Mouse (Mus musculus) embryonic facial prominence, embryonic 13.5 days (tissue): Measurements from ENCODE around the gene Tspyl4. TPM values are rescaled to one million over a fixed set of nuclear protein-coding genes. Genes with fewer than 3 reads are reported as not detected.

Source experiments
- ATAC-seq: fragments of 200-750 bp; cut with Nextera tagmentation; 2 replicates; pipeline ENCODE4 v1.8.0; 2017; ENCODE audit warnings: low read depth; ENCODE audit not compliant: insufficient number of reproducible peaks, insufficient read depth, low FRiP score, low TSS enrichment
- H3K27ac ChIP-seq: fragments of 300-500 bp; sonication (generic); 2 replicates; pipeline ENCODE4 v1.5.1; 2015; ENCODE audit warnings: moderate library complexity, mild to moderate bottlenecking, inconsistent platforms
- H3K27me3 ChIP-seq: fragments of 300-500 bp; sonication (generic); 2 replicates; pipeline ENCODE4 v1.6.1; 2015; ENCODE audit warnings: mild to moderate bottlenecking, inconsistent platforms
- H3K36me3 ChIP-seq: fragments of 300-500 bp; sonication (generic); 2 replicates; pipeline ENCODE4 v1.6.1; 2015; ENCODE audit warnings: mild to moderate bottlenecking, inconsistent platforms
- H3K4me1 ChIP-seq: fragments of 300-500 bp; sonication (generic); 2 replicates; pipeline ENCODE4 v1.6.1; 2015; ENCODE audit warnings: inconsistent platforms
- H3K4me2 ChIP-seq: fragments of 300-500 bp; sonication (generic); 2 replicates; pipeline ENCODE4 v1.6.1; 2015; ENCODE audit warnings: moderate library complexity, mild to moderate bottlenecking, inconsistent platforms
- H3K4me3 ChIP-seq: fragments of 300-500 bp; sonication (generic); 2 replicates; pipeline ENCODE4 v1.5.1; 2015; ENCODE audit warnings: mild to moderate bottlenecking, inconsistent platforms
- H3K9ac ChIP-seq: fragments of 300-500 bp; sonication (generic); 2 replicates; pipeline ENCODE4 v1.6.1; 2015; ENCODE audit warnings: mild to moderate bottlenecking, inconsistent platforms
- H3K9me3 ChIP-seq: fragments of 300-500 bp; sonication (generic); 2 replicates; pipeline ENCODE4 v1.6.1; 2016; ENCODE audit warnings: inconsistent platforms
- WGBS: fragments of 180-500 bp; shearing (Covaris S2); methylation state at CpG from one replicate; pipeline ENCODE4 v1.1.7; 2015; ENCODE audit warnings: mixed read lengths; 5-methylcytosine and 5-hydroxymethylcytosine counted together
- polyA plus RNA-seq: library from polyadenylated mRNA; unstranded; fragments of >200 nt; fragmentation: Nextera tagmentation; extraction: Ambion mirVana; gene quantifications from 2 replicates; pipeline ENCODE4 v1.2.1, GENCODE M21; 2015

Gene Tspyl4
- polyA plus RNA-seq, 1 experiment from 2014 or later, result 26.8 TPM

DNA sequence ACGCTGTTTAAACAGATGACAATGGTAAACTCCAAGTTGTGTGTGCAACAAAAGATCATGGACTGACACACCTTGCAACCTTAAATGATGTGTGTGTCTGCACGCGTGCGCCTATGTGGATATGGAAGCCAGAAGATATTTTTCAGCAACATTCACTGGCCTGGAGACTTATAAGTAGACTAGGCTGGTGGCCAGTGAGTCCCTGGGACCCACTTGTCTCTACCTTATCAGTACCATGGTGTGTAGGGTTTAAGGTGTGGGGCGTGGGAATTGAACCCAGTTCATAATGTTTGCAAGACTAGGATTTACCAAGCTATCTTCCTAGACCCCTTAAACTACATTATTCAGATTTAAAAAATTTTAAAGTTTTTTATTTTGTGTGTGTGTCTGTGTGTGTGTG lies 29.9 kb downstream of the Tspyl4 start:
- H3K4me3 ChIP-seq, result no peak overlapping the region
- H3K4me2 ChIP-seq, result no peak overlapping the region
- WGBS, result 58% methylated on average over 5 of the region's 5 CpGs
- H3K27ac ChIP-seq, result no peak overlapping the region
- H3K9me3 ChIP-seq, result no peaks in the 10 kb centered on the region
- ATAC-seq, result no peak
- no peaks in the 10 kb centered on the region for H3K4me1 ChIP-seq
- H3K27me3 ChIP-seq, result no peaks in the 10 kb centered on the region
- no peaks in the 10 kb centered on the region for H3K36me3 ChIP-seq
- H3K9ac ChIP-seq, result no peak overlapping the region

- H3K27ac ChIP-seq, result no peak overlapping the region
- H3K9me3 ChIP-seq, result no peaks in the 10 kb centered on the region
- no peak overlapping the region; the same call in 1 of the 2 replicates for H3K4me2 ChIP-seq
- H3K4me1 ChIP-seq, result no peaks in the 10 kb centered on the region
- no peak overlapping the region for H3K4me3 ChIP-seq
- 2% methylated on average over 2 of the region's 2 CpGs for WGBS
- ATAC-seq, result 0 out of 2 replicates have a peak, but pooled peaks have one; percentile 20
- H3K36me3 ChIP-seq, result no peaks in the 10 kb centered on the region
- no peaks in the 10 kb centered on the region for H3K27me3 ChIP-seq
- H3K9ac ChIP-seq, result no peak overlapping the region
These were observed 31.1 kb downstream of the Tspyl4 start for GRCm38 (mm10) chr10:34328310-34328709.

DNA sequence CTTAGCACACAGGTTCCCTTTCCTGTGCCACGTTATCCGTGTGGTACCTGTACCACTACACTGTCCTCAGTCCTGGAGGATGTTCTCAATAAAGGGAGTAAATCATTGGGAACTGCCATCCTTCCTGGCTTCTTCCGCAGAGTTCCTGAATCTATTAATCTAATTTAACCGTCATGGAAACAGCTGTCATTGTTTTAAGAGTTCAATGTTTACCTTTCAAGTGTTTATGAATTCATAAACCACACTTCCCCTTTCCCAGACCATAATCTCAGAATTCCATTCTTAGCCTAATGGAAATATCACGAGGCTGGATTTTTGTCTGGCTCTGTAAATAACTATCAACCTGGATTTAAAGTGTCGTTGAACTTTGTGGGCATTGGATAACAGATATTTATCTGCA lies 43.8 kb downstream of the Tspyl4 start:
- Histone ChIP-seq H3K27me3 (no peaks in the 10 kb centered on the region), H3K27ac (no peak overlapping the region), H3K4me1 (no peaks in the 10 kb centered on the region), H3K9me3 (no peaks in the 10 kb centered on the region), H3K36me3 (no peaks in the 10 kb centered on the region), H3K4me3 (no peak overlapping the region), H3K4me2 (no peak overlapping the region), H3K9ac (no peak overlapping the region)
- ATAC-seq, result no peak
- 52% methylated on average over 6 of the region's 6 CpGs for WGBS

GRCm38 (mm10) chr10:34341886-34342285 lies 44.6 kb downstream of the Tspyl4 start:
- H3K4me1 ChIP-seq, result no peaks in the 10 kb centered on the region
- no peaks in the 10 kb centered on the region for H3K27me3 ChIP-seq
- no peak overlapping the region for H3K27ac ChIP-seq
- no peaks in the 10 kb centered on the region for H3K36me3 ChIP-seq
- WGBS, result 76% methylated on average over 1 of the region's 1 CpGs
- H3K4me2 ChIP-seq, result no peak overlapping the region
- H3K9ac ChIP-seq, result no peak overlapping the region
- H3K4me3 ChIP-seq, result no peak overlapping the region
- H3K9me3 ChIP-seq, result no peaks in the 10 kb centered on the region
- ATAC-seq, result no peak

Other genes starting within 250 kb of the Tspyl4 start
- 0.62 and 0.86 TPM in 2 replicates for gene Calhm5, start 200.9 kb upstream of the Tspyl4 start, polyA plus RNA-seq
- gene Calhm6, start 169.5 kb upstream of the Tspyl4 start, polyA plus RNA-seq, result 1.5 TPM in 2 replicates
- gene Dse, start 89.7 kb upstream of the Tspyl4 start, polyA plus RNA-seq, result 37.9 and 38.7 TPM in 2 replicates
- gene Tspyl1, start 15.3 kb upstream of the Tspyl4 start, polyA plus RNA-seq, result 82.9 and 91.2 TPM in 2 replicates
- 0.26 and 0.42 TPM in 2 replicates for gene Col10a1, start 92.5 kb downstream of the Tspyl4 start, polyA plus RNA-seq
- gene Nt5dc1, start 121.1 kb downstream of the Tspyl4 start, polyA plus RNA-seq, result 8.5 and 10.9 TPM in 2 replicates
- gene Frk, start 186.0 kb downstream of the Tspyl4 start, polyA plus RNA-seq, result 15.6 and 18.0 TPM in 2 replicates